Mouse (Mus musculus): Measurements from ENCODE around the gene Fkbp5. TPM values are rescaled to one million over a fixed set of nuclear protein-coding genes. Genes with fewer than 3 reads are reported as not detected.

The Fkbp5 gene
- total and polyA plus RNA-seq, 3 experiments = 14.4 to 31.4 (median 22.6) TPM

GRCm38 (mm10) chr17:28417771-28418170 lies 99.6 kb downstream of the Fkbp5 start:
- H3K4me2 ChIP-seq (ENCODE audit: insufficient read depth, low read depth, poor library complexity, severe bottlenecking) = no peak overlapping the region
- H3K9me3 ChIP-seq (replicated peaks; ENCODE audit: low read length) = no peaks in the 10 kb centered on the region
- TF ChIP-seq POLR2A (IDR thresholded peaks at IDR 0.05; ENCODE audit: low read depth, low read length) (no peak), ZNF384 (IDR thresholded peaks at IDR 0.05; ENCODE audit: low read depth, low read length) (no peak)
- no peaks in the 10 kb centered on the region for H3K27me3 ChIP-seq (replicated peaks)
- dilution Hi-C loops (cut with MboI; ENCODE audit: extremely low pct_ligation_motif_present, extremely low pct_unique_long_range_greater_than_20kb, low sequenced_read_pairs) (no loop called here), in situ Hi-C loops (cut with MboI; ENCODE audit: low pct_ligation_motif_present, low pct_unique_long_range_greater_than_20kb, low sequenced_read_pairs) (no loop called here)
- peaks cover 6 to 18% of the 10 kb centered on the region in 2 experiments for H3K4me1 ChIP-seq (ENCODE audit: control insufficient read depth in 1 of 2, insufficient read depth in 2 of 2)
- no peak overlapping the region for H3K9ac ChIP-seq (ENCODE audit: insufficient read depth, low read depth)
- H3K36me3 ChIP-seq (replicated peaks in 1 of 2; ENCODE audit: control insufficient read depth in 1 of 2, insufficient read depth in 1 of 2, low read length in 1 of 2) = peaks cover 4 to 55% of the 10 kb centered on the region in 2 experiments
- no peak for DNase-seq (ENCODE audit: extremely low read depth)
- no peak overlapping the region for H3K4me3 ChIP-seq (replicated peaks in 1 of 3; ENCODE audit: low read depth in 2 of 3, low read length in 2 of 3, poor library complexity in 1 of 3)
- no peaks in the 10 kb centered on the region for H3K79me2 ChIP-seq (replicated peaks; ENCODE audit: control insufficient read depth, extremely low read depth, insufficient read depth, poor library complexity, severe bottlenecking)
- no peak overlapping the region for H3K27ac ChIP-seq (ENCODE audit: insufficient read depth, low read depth)

GRCm38 (mm10) chr17:28415271-28415670 lies 102.1 kb downstream of the Fkbp5 start:
- Histone ChIP-seq H3K4me1 (ENCODE audit: control insufficient read depth in 1 of 2, insufficient read depth in 2 of 2) (peaks cover 0 to 9% of the 10 kb centered on the region in 2 experiments; a peak in 2 of 4 replicates), H3K36me3 (replicated peaks in 1 of 2; ENCODE audit: control insufficient read depth in 1 of 2, insufficient read depth in 1 of 2, low read length in 1 of 2) (peaks cover 13 to 65% of the 10 kb centered on the region in 2 experiments), H3K9ac (ENCODE audit: insufficient read depth, low read depth) (no peak overlapping the region), H3K27me3 (replicated peaks) (no peaks in the 10 kb centered on the region), H3K4me3 (replicated peaks in 1 of 3; ENCODE audit: low read depth in 2 of 3, low read length in 2 of 3, poor library complexity in 1 of 3) (no peak overlapping the region), H3K27ac (ENCODE audit: insufficient read depth, low read depth) (no peak overlapping the region), H3K9me3 (replicated peaks; ENCODE audit: low read length) (no peaks in the 10 kb centered on the region), H3K4me2 (ENCODE audit: insufficient read depth, low read depth, poor library complexity, severe bottlenecking) (no peak overlapping the region), H3K79me2 (replicated peaks; ENCODE audit: control insufficient read depth, extremely low read depth, insufficient read depth, poor library complexity, severe bottlenecking) (no peaks in the 10 kb centered on the region)
- TF ChIP-seq MXI1 (IDR thresholded peaks at IDR 0.05; ENCODE audit: low read depth, low read length) (no peak), USF2 (conservative IDR thresholded peaks at IDR 0.05; ENCODE audit: low read depth, low read length) (no peak), SIN3A (IDR thresholded peaks at IDR 0.05; ENCODE audit: low read length) (no peak), ZNF384 (IDR thresholded peaks at IDR 0.05; ENCODE audit: low read depth, low read length) (no peak), JUND (conservative IDR thresholded peaks at IDR 0.05; ENCODE audit: low read depth, low read length) (no peak), MEF2A (IDR thresholded peaks at IDR 0.05; ENCODE audit: borderline replicate concordance, low read depth, low read length) (no peak), ZKSCAN1 (IDR thresholded peaks at IDR 0.05; ENCODE audit: borderline replicate concordance, low read depth, low read length) (no peak), ZC3H11A (IDR thresholded peaks at IDR 0.05; ENCODE audit: low read depth, low read length) (no peak), ZMIZ1 (IDR thresholded peaks at IDR 0.05; ENCODE audit: low read depth, low read length) (no peak), NRF1 (IDR thresholded peaks at IDR 0.05; ENCODE audit: low read depth, low read length) (no peak), POLR2A (IDR thresholded peaks at IDR 0.05; ENCODE audit: low read depth, low read length) (no peak), TCF12 (IDR thresholded peaks at IDR 0.05; ENCODE audit: low read depth, low read length) (no peak), JUN (IDR thresholded peaks at IDR 0.05; ENCODE audit: insufficient read depth, low read depth, low read length) (no peak), ELF1 (IDR thresholded peaks at IDR 0.05; ENCODE audit: low read depth, low read length) (no peak), KAT2A (IDR thresholded peaks at IDR 0.05; ENCODE audit: insufficient replicate concordance, low read length) (no peak), CHD2 (IDR thresholded peaks at IDR 0.05; ENCODE audit: low read length) (no peak)
- dilution Hi-C loops (cut with MboI; ENCODE audit: extremely low pct_ligation_motif_present, extremely low pct_unique_long_range_greater_than_20kb, low sequenced_read_pairs) = no loop called here
- in situ Hi-C loops (cut with MboI; ENCODE audit: low pct_ligation_motif_present, low pct_unique_long_range_greater_than_20kb, low sequenced_read_pairs) = no loop called here
- DNase-seq (ENCODE audit: extremely low read depth) = no peak
